Comparison of ENCODE assay signal across 8 mouse cellular contexts in genomic region chr7:45706721-45707241, GRCm38 (mm10). TPM values are rescaled to one million over a fixed set of nuclear protein-coding genes. Genes with fewer than 3 reads are reported as not detected.
DNase-seq lines count a peak whose midpoint lies in the region; ATAC-seq and TF ChIP-seq lines count a peak whose summit lies in the region.

No protein-coding gene starts in this region.

- WGBS in hindbrain, embryonic 13.5 days, result under 1% methylated on average over 40 of the region's 45 CpGs
- under 1% methylated on average over 35 of the region's 45 CpGs for WGBS in macrophage (ENCODE audit: missing documents)

- H3K9me3 ChIP-seq in ES-E14 (ENCODE audit: control insufficient read depth, insufficient read depth, low read depth, low read length), result no peaks in the 10 kb centered on the region
- no peaks in the 10 kb centered on the region for H3K9me3 ChIP-seq in hindbrain, embryonic 13.5 days

- peak overlapping the region; percentile 80 to 85 for H3K4me3 ChIP-seq in ES-E14 (ENCODE audit: insufficient read depth in 1 of 2, low read depth in 1 of 2, low read length in 2 of 2, poor library complexity in 1 of 2, severe bottlenecking in 1 of 2)
- H3K4me3 ChIP-seq in hindbrain, embryonic 13.5 days, result peak overlapping the region; percentile 58
- peak overlapping the region; percentile 90 for H3K4me3 ChIP-seq in macrophage (ENCODE audit: inconsistent target)

- no peak for DNase-seq in ES-E14 (ENCODE audit: low read depth, low spot score)
- DNase-seq in cerebellum, adult 18-20 months, result peak; percentile 80 to 89
- peak; percentile 77 to 81 for DNase-seq in frontal cortex, postnatal 14 days (ENCODE audit: low spot score in 2 of 2)
- DNase-seq in left cerebral cortex, adult 18-20 months (ENCODE audit: low spot score in 2 of 2), result peak; percentile 69 to 85
- DNase-seq in right cerebral cortex, postnatal 10 days (ENCODE audit: low spot score in 2 of 2), result peak; percentile 87 to 91
- peak; percentile 89 for DNase-seq in urinary bladder, postnatal 14 days (ENCODE audit: low spot score)

- H3K36me3 ChIP-seq in ES-E14 (ENCODE audit: control insufficient read depth, insufficient read depth, low read length, poor library complexity, severe bottlenecking), result peaks cover 14% of the 10 kb centered on the region; the same call in 1 of the 2 replicates
- peaks cover 22% of the 10 kb centered on the region for H3K36me3 ChIP-seq in hindbrain, embryonic 13.5 days
- H3K36me3 ChIP-seq in macrophage (ENCODE audit: inconsistent target), result peaks cover 27% of the 10 kb centered on the region

- peaks cover 36% of the 10 kb centered on the region; the same call in 1 of the 2 replicates for H3K79me2 ChIP-seq in macrophage (ENCODE audit: inconsistent target)

- 0 out of 2 replicates have a peak, but pooled peaks cover under 1% of the 10 kb centered on the region for H3K27me3 ChIP-seq in hindbrain, embryonic 13.5 days

- H3K4me2 ChIP-seq in hindbrain, embryonic 13.5 days, result peak overlapping the region; percentile 97

- in situ Hi-C loops in ES-E14 (cut with MboI; ENCODE audit: low sequenced_read_pairs in 2 of 2, unreplicated experiment in 2 of 2), result no loop called here

- peak overlapping the region; percentile 56 for H3K27ac ChIP-seq in ES-E14 (ENCODE audit: insufficient read depth, low read depth, low read length, poor library complexity, severe bottlenecking)
- peak overlapping the region; percentile 74 for H3K27ac ChIP-seq in hindbrain, embryonic 13.5 days
- peak overlapping the region; percentile 96 for H3K27ac ChIP-seq in macrophage

- no peak for ATAC-seq in hindbrain, embryonic 13.5 days (ENCODE audit: low FRiP score)

- H3K4me1 ChIP-seq in ES-E14 (ENCODE audit: control insufficient read depth in 2 of 2, insufficient read depth in 2 of 2, low read length in 2 of 2, poor library complexity in 1 of 2), result peaks cover 5 to 30% of the 10 kb centered on the region in 2 experiments; a peak in 3 of 4 replicates
- H3K4me1 ChIP-seq in hindbrain, embryonic 13.5 days (replicated peaks), result peaks cover 79% of the 10 kb centered on the region

- H3K9ac ChIP-seq in ES-E14 (ENCODE audit: insufficient read depth, low read depth, low read length, poor library complexity, severe bottlenecking), result peak overlapping the region; percentile 83
- H3K9ac ChIP-seq in hindbrain, embryonic 13.5 days, result peak overlapping the region; percentile 80

TF ChIP-seq in ES-E14, 5 proteins besides CTCF, POLR2A, EP300 and RAD21:
- no peak for TF ChIP-seq MAFK (IDR thresholded peaks at IDR 0.05; ENCODE audit: insufficient read depth, low read depth, low read length)
- TF ChIP-seq ZC3H11A (IDR thresholded peaks at IDR 0.05; ENCODE audit: borderline replicate concordance, low read depth, low read length), result no peak
- no peak for TF ChIP-seq ZNF384 (IDR thresholded peaks at IDR 0.05; ENCODE audit: low read depth, low read length)
- TF ChIP-seq HCFC1 (IDR thresholded peaks at IDR 0.05; ENCODE audit: borderline replicate concordance, insufficient read depth, low read length), result no peak
- no peak for TF ChIP-seq CHD2 (IDR thresholded peaks at IDR 0.05; ENCODE audit: low read depth, low read length)

RNA-seq across cellular contexts. Expression of gene Dbp, which starts 1.9 kb away (rescaled TPM):
- total RNA-seq in ES-E14 (2012; rRNA removed), result 10.0 and 10.6 TPM in 2 replicates
- polyA plus RNA-seq in hindbrain, embryonic 13.5 days (2015; fragmentation: Nextera tagmentation; extraction: Ambion mirVana), result 2.9 and 3.6 TPM in 2 replicates
- total RNA-seq in left cerebral cortex, adult 18-20 months (2021), result 10 to 100 TPM; 63.1 to 84.6 TPM
- total RNA-seq in macrophage (2018; cell fraction: chromatin; rRNA removed), result 100 to 1,000 TPM in 1 of 26 experiments, 10 to 100 TPM in 14, 1 to 10 TPM in 11; 1.4 to 103 (median 15.7) TPM
- total RNA-seq in macrophage (2018; cell fraction: cytosol; rRNA removed), result 10 to 100 TPM; 20.2 to 85.8 (median 49.5) TPM
- total RNA-seq in macrophage (2018; cell fraction: nucleus; rRNA removed), result 10 to 100 TPM in 21 of 26 experiments, 1 to 10 TPM in 5; 5.0 to 96.3 (median 19.0) TPM
- 11.3 to 58.2 TPM (median 52.9 TPM) in 3 replicates for polyA plus RNA-seq in macrophage (2018)

RNA-seq across cellular contexts. Expression of gene Car11, which starts 7.1 kb away (rescaled TPM):
- 4.4 and 7.9 TPM in 2 replicates for total RNA-seq in ES-E14 (2012; rRNA removed)
- 38.5 and 41.6 TPM in 2 replicates for polyA plus RNA-seq in hindbrain, embryonic 13.5 days (2015; fragmentation: Nextera tagmentation; extraction: Ambion mirVana)
- total RNA-seq in left cerebral cortex, adult 18-20 months (2021), result 100 to 1,000 TPM; 215 to 220 TPM
- total RNA-seq in macrophage (2018; cell fraction: chromatin; rRNA removed), result 1 to 10 TPM in 1 of 26 experiments, under 1 TPM in 1, not detected in 24; 0.86 to 3.0 TPM
- under 1 TPM in 14 of 26 experiments, not detected in 12; 0.08 to 0.84 (median 0.14) TPM for total RNA-seq in macrophage (2018; cell fraction: cytosol; rRNA removed)
- 1 to 10 TPM in 1 of 26 experiments, under 1 TPM in 2, not detected in 23; 0.60 to 1.1 (median 0.79) TPM for total RNA-seq in macrophage (2018; cell fraction: nucleus; rRNA removed)
- 0.56 TPM in 1 of 3 replicates, not detected in the others for polyA plus RNA-seq in macrophage (2018)

RNA-seq across cellular contexts. Expression of gene Rpl18, which starts 8.5 kb away (rescaled TPM):
- total RNA-seq in ES-E14 (2012; rRNA removed), result 3,487 and 5,312 TPM in 2 replicates
- 626 and 633 TPM in 2 replicates for polyA plus RNA-seq in hindbrain, embryonic 13.5 days (2015; fragmentation: Nextera tagmentation; extraction: Ambion mirVana)
- total RNA-seq in left cerebral cortex, adult 18-20 months (2021), result 100 to 1,000 TPM; 331 to 369 TPM
- 100 to 1,000 TPM in 1 of 26 experiments, 10 to 100 TPM in 25; 14.5 to 193 (median 57.8) TPM for total RNA-seq in macrophage (2018; cell fraction: chromatin; rRNA removed)
- 100 to 1,000 TPM; 451 to 985 (median 613) TPM for total RNA-seq in macrophage (2018; cell fraction: cytosol; rRNA removed)
- 100 to 1,000 TPM in 23 of 26 experiments, 10 to 100 TPM in 3; 87.1 to 264 (median 134) TPM for total RNA-seq in macrophage (2018; cell fraction: nucleus; rRNA removed)
- 290 to 1,003 TPM (median 791 TPM) in 3 replicates for polyA plus RNA-seq in macrophage (2018)

RNA-seq across cellular contexts. Expression of gene Sphk2, which starts 11.0 kb away (rescaled TPM):
- total RNA-seq in ES-E14 (2012; rRNA removed), result 18.7 and 21.5 TPM in 2 replicates
- polyA plus RNA-seq in hindbrain, embryonic 13.5 days (2015; fragmentation: Nextera tagmentation; extraction: Ambion mirVana), result 24.1 and 25.0 TPM in 2 replicates
- total RNA-seq in left cerebral cortex, adult 18-20 months (2021), result 10 to 100 TPM; 32.3 to 33.0 TPM
- total RNA-seq in macrophage (2018; cell fraction: chromatin; rRNA removed), result 10 to 100 TPM; 15.7 to 99.3 (median 64.0) TPM
- total RNA-seq in macrophage (2018; cell fraction: cytosol; rRNA removed), result 100 to 1,000 TPM in 2 of 26 experiments, 10 to 100 TPM in 24; 25.4 to 107 (median 74.2) TPM
- total RNA-seq in macrophage (2018; cell fraction: nucleus; rRNA removed), result 100 to 1,000 TPM in 6 of 26 experiments, 10 to 100 TPM in 20; 24.7 to 132 (median 74.8) TPM
- polyA plus RNA-seq in macrophage (2018), result 47.1 to 55.5 TPM (median 51.5 TPM) in 3 replicates

RNA-seq across cellular contexts. Expression of gene Sec1, which starts 12.6 kb away (rescaled TPM):
- total RNA-seq in ES-E14 (2012; rRNA removed), result 4.5 and 7.6 TPM in 2 replicates
- 0.40 and 0.86 TPM in 2 replicates for polyA plus RNA-seq in hindbrain, embryonic 13.5 days (2015; fragmentation: Nextera tagmentation; extraction: Ambion mirVana)
- total RNA-seq in left cerebral cortex, adult 18-20 months (2021), result 1 to 10 TPM; 1.2 to 1.7 TPM
- not detected for total RNA-seq in macrophage (2018; cell fraction: chromatin; rRNA removed)
- total RNA-seq in macrophage (2018; cell fraction: cytosol; rRNA removed), result under 1 TPM in 1 of 26 experiments, not detected in 25; 0.05 TPM
- total RNA-seq in macrophage (2018; cell fraction: nucleus; rRNA removed), result not detected
- polyA plus RNA-seq in macrophage (2018), result not detected in 3 replicates

Comparison
In these comparisons a context has a peak if more than half of its experiments do, and no peak if none do; other contexts are left out.
1. RNA of gene Car11, which starts 7.1 kb away (total RNA-seq): 215 to 220 TPM in left cerebral cortex, adult 18-20 months; 4.4 to 7.9 TPM in ES-E14; every median in the first group is over 10 times any median in the second.
2. Peak in every context shown above with its lines, with median percentiles within 50 percentile points of each other: H3K27ac ChIP-seq and H3K4me3 ChIP-seq.